ENCODE assay signal across 17 mouse cellular contexts in the genomic region with DNA sequence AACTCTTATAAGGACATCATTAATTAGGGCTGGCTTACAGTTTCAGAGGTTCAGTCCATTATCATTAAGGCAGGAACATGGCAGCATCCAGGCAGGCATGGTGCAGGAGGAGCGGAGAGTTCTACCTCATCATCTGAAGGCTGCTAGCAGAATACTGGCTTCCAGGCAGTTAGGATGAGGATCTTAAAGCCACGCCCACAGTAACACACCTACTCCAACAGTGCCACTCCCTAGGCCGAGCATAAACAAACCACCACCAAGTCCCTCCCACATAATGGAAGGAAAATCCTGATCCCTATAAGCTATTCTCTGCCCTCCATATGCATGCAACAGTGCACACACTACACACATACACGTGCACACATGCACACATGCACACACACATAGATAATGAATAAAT. TPM values are rescaled to one million over a fixed set of nuclear protein-coding genes. Genes with fewer than 3 reads are reported as not detected.
"Had no signal": no experiment of that assay in that cellular context is flagged by ENCODE, and none has a peak within 500 bp of the region (broad histone marks: within the 10 kb centered on the region; RNA-seq: fewer than 3 reads in every experiment).

No protein-coding gene starts in this region.

- H3K4me2 ChIP-seq: embryonic facial prominence, embryonic 12.5 days; embryonic facial prominence, embryonic 13.5 days; embryonic facial prominence, embryonic 15.5 days; forebrain, embryonic 12.5 days; forebrain, embryonic 13.5 days; forebrain, embryonic 15.5 days had no signal

- H3K4me3 ChIP-seq: embryonic facial prominence, embryonic 10.5 days; embryonic facial prominence, embryonic 12.5 days; embryonic facial prominence, embryonic 13.5 days; embryonic facial prominence, embryonic 15.5 days; erythroblast, embryonic 14.5 days; forebrain, embryonic 10.5 days; forebrain, embryonic 12.5 days; forebrain, embryonic 13.5 days; forebrain, embryonic 15.5 days; gastrocnemius, adult 2 months; heart, adult 2 months had no signal

- H3K27me3 ChIP-seq: embryonic facial prominence, embryonic 12.5 days; embryonic facial prominence, embryonic 13.5 days; embryonic facial prominence, embryonic 15.5 days; forebrain, embryonic 12.5 days; forebrain, embryonic 13.5 days; forebrain, embryonic 15.5 days had no signal

- H3K9me3 ChIP-seq: embryonic facial prominence, embryonic 10.5 days; embryonic facial prominence, embryonic 12.5 days; embryonic facial prominence, embryonic 13.5 days; embryonic facial prominence, embryonic 15.5 days; forebrain, embryonic 10.5 days; forebrain, embryonic 12.5 days; forebrain, embryonic 13.5 days; forebrain, embryonic 15.5 days had no signal

- H3K36me3 ChIP-seq: embryonic facial prominence, embryonic 10.5 days; embryonic facial prominence, embryonic 12.5 days; embryonic facial prominence, embryonic 13.5 days; embryonic facial prominence, embryonic 15.5 days; forebrain, embryonic 10.5 days; forebrain, embryonic 12.5 days; forebrain, embryonic 15.5 days had no signal

- DNase-seq: cerebellum, adult 9-10 months; cerebellum, adult 9-11 months; embryo, embryonic 11 days; gastrocnemius, postnatal 25 days; heart, adult 11 months had no signal

- H3K4me1 ChIP-seq: embryonic facial prominence, embryonic 10.5 days; embryonic facial prominence, embryonic 12.5 days; embryonic facial prominence, embryonic 13.5 days; forebrain, embryonic 10.5 days had no signal

- H3K9ac ChIP-seq: embryonic facial prominence, embryonic 12.5 days; embryonic facial prominence, embryonic 13.5 days; embryonic facial prominence, embryonic 15.5 days; forebrain, embryonic 12.5 days; forebrain, embryonic 13.5 days; forebrain, embryonic 15.5 days; forebrain, postnatal 0 days had no signal

- H3K27ac ChIP-seq: embryonic facial prominence, embryonic 10.5 days; embryonic facial prominence, embryonic 12.5 days; embryonic facial prominence, embryonic 13.5 days; embryonic facial prominence, embryonic 15.5 days; forebrain, embryonic 10.5 days; forebrain, embryonic 12.5 days; forebrain, embryonic 13.5 days; forebrain, embryonic 15.5 days; gastrocnemius, adult 2 months; heart, adult 2 months had no signal

RNA-seq across cellular contexts. Expression of gene Chst3, which starts 46.8 kb away (rescaled TPM):
- polyA plus RNA-seq: erythroblast, embryonic 14.5 days had no signal
